8 mouse cellular contexts compared by ENCODE assay signal in the genomic region with DNA sequence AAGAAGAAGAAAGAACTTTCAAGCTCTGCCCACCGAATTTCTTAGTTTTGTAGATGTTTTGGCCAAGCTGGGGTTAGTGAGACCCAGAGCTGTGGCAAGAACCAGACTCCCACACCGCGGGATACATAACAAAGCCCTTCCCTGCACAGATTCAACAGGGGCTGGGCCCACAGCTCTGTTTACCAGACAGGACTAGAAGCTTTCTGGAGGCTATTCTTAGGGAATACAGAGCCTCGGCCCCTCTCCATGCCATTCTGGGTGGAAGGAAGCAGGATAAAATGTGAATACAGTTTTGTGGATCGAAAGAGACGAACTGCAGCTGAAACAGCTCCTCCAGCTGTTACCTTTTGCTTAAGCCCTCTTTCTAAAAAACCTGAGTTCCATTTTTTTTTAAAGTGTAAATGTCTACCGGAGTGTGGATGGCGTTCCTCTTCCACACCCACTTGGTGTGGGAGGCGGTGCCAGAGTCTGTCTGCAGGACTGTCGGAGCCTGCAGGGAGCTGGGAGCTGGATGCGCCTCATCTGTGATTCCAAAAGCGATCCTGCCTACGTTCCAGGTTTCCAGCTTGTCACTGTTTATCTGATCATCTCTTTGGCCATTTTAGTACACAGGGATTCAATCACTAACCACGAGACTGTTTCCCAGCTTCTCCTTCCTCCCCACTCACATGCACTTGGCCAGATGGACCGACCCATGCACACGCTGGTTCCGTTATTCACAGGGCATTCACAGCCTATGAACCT. TPM values are rescaled to one million over a fixed set of nuclear protein-coding genes. Genes with fewer than 3 reads are reported as not detected.
A peak's percentile ranks its signal among the peaks of the same experiment; 100 is the strongest.
DNase-seq lines count a peak whose midpoint lies in the region; ATAC-seq and TF ChIP-seq lines count a peak whose summit lies in the region.

No protein-coding gene starts in this region.

- H3K4me3 ChIP-seq in kidney, postnatal 0 days (replicated peaks; ENCODE audit: low read depth, low read length): peak overlapping the region; percentile 45
- H3K4me3 ChIP-seq in myocyte: no peak overlapping the region

- 0 out of 2 replicates have a peak overlapping the region, but pooled peaks have one; percentile 31 for H3K9ac ChIP-seq in kidney, postnatal 0 days (ENCODE audit: low read depth, low read length)

- 12% methylated on average over 17 of the region's 17 CpGs for WGBS in kidney, postnatal 0 days

- DNase-seq in kidney, postnatal 0 days (ENCODE audit: low spot score): peak; percentile 11
- no peak for DNase-seq in kidney, postnatal 10 days
- peak; percentile 40 for DNase-seq in embryo, embryonic 10.5 days (ENCODE audit: low spot score)
- peak; percentile 77 to 82 for DNase-seq in frontal cortex, adult 2 months (ENCODE audit: extremely low spot score in 1 of 2, low spot score in 1 of 2)
- peak; percentile 52 to 76 for DNase-seq in left cerebral cortex, adult 9 months (ENCODE audit: low spot score in 2 of 2)
- DNase-seq in natural killer cell, adult 2 months (ENCODE audit: low spot score in 2 of 2): no peak

- peaks cover 6% of the 10 kb centered on the region for H3K4me1 ChIP-seq in kidney, postnatal 0 days (replicated peaks; ENCODE audit: insufficient read depth, low read length)

- 0 out of 2 replicates have a peak, but pooled peaks have one; percentile 15 for ATAC-seq in kidney, postnatal 0 days (replicated peaks; ENCODE audit: low FRiP score, low read depth)
- ATAC-seq in erythroid progenitor cell, adult 5-6 weeks (replicated peaks; ENCODE audit: low FRiP score, poor library complexity, severe bottlenecking): no peak

- no peaks in the 10 kb centered on the region for H3K79me2 ChIP-seq in myocyte (ENCODE audit: control insufficient read depth, insufficient read depth)

- no peaks in the 10 kb centered on the region for H3K9me3 ChIP-seq in kidney, postnatal 0 days (replicated peaks; ENCODE audit: low read length)

- H3K4me2 ChIP-seq in kidney, postnatal 0 days (ENCODE audit: low read length): peak overlapping the region; percentile 93
- H3K4me2 ChIP-seq in myocyte (ENCODE audit: low read depth): peak overlapping the region; percentile 63

- no peaks in the 10 kb centered on the region for H3K36me3 ChIP-seq in kidney, postnatal 0 days (ENCODE audit: insufficient read depth, low read length)
- no peaks in the 10 kb centered on the region for H3K36me3 ChIP-seq in myocyte (ENCODE audit: control insufficient read depth, insufficient read depth)

- no peak overlapping the region for H3ac ChIP-seq in myocyte (ENCODE audit: control insufficient read depth, insufficient read length)

- no peak overlapping the region for H3K27ac ChIP-seq in kidney, postnatal 0 days

- no peak for TF ChIP-seq POLR2A in myocyte (IDR thresholded peaks at IDR 0.05; ENCODE audit: insufficient read length, low read depth)

- no peak for TF ChIP-seq CTCF in kidney, postnatal 0 days (IDR thresholded peaks at IDR 0.05; ENCODE audit: low read depth)

- peaks cover 16% of the 10 kb centered on the region for H3K27me3 ChIP-seq in kidney, postnatal 0 days (ENCODE audit: insufficient read depth, low read length)
- H3K27me3 ChIP-seq in myocyte (ENCODE audit: control insufficient read depth, insufficient read depth, insufficient read length): peaks cover 13% of the 10 kb centered on the region

TF ChIP-seq in myocyte, 11 proteins besides CTCF, POLR2A, EP300 and RAD21:
- TF ChIP-seq MYOD1 (IDR thresholded peaks at IDR 0.05; ENCODE audit: control insufficient read depth in 1 of 3, insufficient read length in 2 of 3, low read depth in 2 of 3): no peak
- no peak for TF ChIP-seq REST (IDR thresholded peaks at IDR 0.05; ENCODE audit: insufficient read depth, insufficient read length)
- no peak for TF ChIP-seq USF1 (IDR thresholded peaks at IDR 0.05; ENCODE audit: low read depth)
- no peak for TF ChIP-seq TCF3 (IDR thresholded peaks at IDR 0.05; ENCODE audit: insufficient read length, low read depth)
- no peak for TF ChIP-seq MAX (IDR thresholded peaks at IDR 0.05; ENCODE audit: low read depth)
- no peak for TF ChIP-seq SRF (IDR thresholded peaks at IDR 0.05; ENCODE audit: control insufficient read depth, insufficient read length, low read depth)
- TF ChIP-seq TCF12 (IDR thresholded peaks at IDR 0.05; ENCODE audit: insufficient read depth, poor library complexity, severe bottlenecking): no peak
- TF ChIP-seq CEBPB (IDR thresholded peaks at IDR 0.05; ENCODE audit: insufficient read depth, poor library complexity, severe bottlenecking): no peak
- TF ChIP-seq E2F4 (IDR thresholded peaks at IDR 0.05; ENCODE audit: insufficient read depth): no peak
- no peak for TF ChIP-seq POLR2AphosphoS2 (IDR thresholded peaks at IDR 0.05; ENCODE audit: insufficient read length, low read depth)
- no peak for TF ChIP-seq MYOG (IDR thresholded peaks at IDR 0.05; ENCODE audit: control insufficient read depth in 1 of 3, insufficient read depth in 1 of 3, insufficient read length in 2 of 3, low read depth in 2 of 3)

RNA-seq across cellular contexts. Expression of a gene that starts 1.4 kb away (rescaled TPM):
- 0.04 and 0.05 TPM in 2 replicates for polyA plus RNA-seq in kidney, postnatal 0 days (2015; fragmentation: Nextera tagmentation; extraction: Ambion mirVana)
- polyA plus RNA-seq in frontal cortex, adult 2 months (2012; rRNA removed): 26.1 and 29.5 TPM in 2 replicates
- not detected for polyA plus RNA-seq in myocyte (2012; fragmentation: generic; extraction: Trizol)
- total RNA-seq in erythroid progenitor cell, adult 5-6 weeks (2015; ENCODE audit: low replicate concordance): not detected in 2 replicates
- total RNA-seq in erythroid progenitor cell, adult 5-6 weeks (2017; ENCODE audit: low replicate concordance): not detected in 2 replicates

Comparison
In these comparisons a context has a peak if more than half of its experiments do, and no peak if none do; other contexts are left out.
1. DNase-seq: peak in kidney, postnatal 0 days (single experiment), embryo, embryonic 10.5 days (single experiment), frontal cortex, adult 2 months (2 of 2) and left cerebral cortex, adult 9 months (2 of 2); none in kidney, postnatal 10 days (single experiment) and natural killer cell, adult 2 months (0 of 2).
2. RNA of a gene that starts 1.4 kb away (polyA plus RNA-seq): 26.1 to 29.5 TPM in frontal cortex, adult 2 months; 0.04 to 0.05 TPM in kidney, postnatal 0 days and not detected in myocyte (single experiment); every median in the first group is over 10 times any median in the second.